Mouse (Mus musculus) kidney, postnatal 0 days (tissue): Measurements from ENCODE around the gene Prrg2. TPM values are rescaled to one million over a fixed set of nuclear protein-coding genes. Genes with fewer than 3 reads are reported as not detected.
"Not testable (repeated sequence)": the region's sequence is repeated elsewhere in the genome, so short reads cannot be mapped to it uniquely, and the experiment has no call there.

Experiments used
- ATAC-seq: fragments of 200-750 bp; cut with Nextera tagmentation; replicated peaks from 2 replicates; pipeline ENCODE4 v1.8.0; 2017; ENCODE audit warnings: low read depth, moderate number of reproducible peaks, moderate TSS enrichment, moderate library complexity; ENCODE audit not compliant: low FRiP score
- DNase-seq: peaks from one replicate; pipeline ENCODE4 v3.0.0-alpha.2; 2016; ENCODE audit warnings: low spot score
- H3K27ac ChIP-seq: fragments of 300-500 bp; sonication (generic); 2 replicates; pipeline ENCODE4 v1.5.1; 2014; ENCODE audit warnings: mild to moderate bottlenecking
- H3K27me3 ChIP-seq: fragments of 300-500 bp; sonication (generic); 2 replicates; pipeline ENCODE4 v1.6.1; 2014; ENCODE audit warnings: low read length, mixed read lengths; ENCODE audit not compliant: insufficient read depth
- H3K36me3 ChIP-seq: fragments of 300-500 bp; sonication (generic); 2 replicates; pipeline ENCODE4 v1.6.1; 2014; ENCODE audit warnings: low read length, mixed read lengths; ENCODE audit not compliant: insufficient read depth
- H3K4me1 ChIP-seq: fragments of 300-500 bp; sonication (generic); replicated peaks from 2 replicates; pipeline ENCODE4 v1.6.1; 2014; ENCODE audit warnings: antibody characterized with exemption, low read length, mixed read lengths; ENCODE audit not compliant: insufficient read depth
- H3K4me2 ChIP-seq: fragments of 300-500 bp; sonication (generic); 2 replicates; pipeline ENCODE4 v1.6.1; 2014; ENCODE audit warnings: mild to moderate bottlenecking, low read length, moderate library complexity, mixed read lengths
- H3K4me3 ChIP-seq: fragments of 300-500 bp; sonication (generic); replicated peaks from 2 replicates; pipeline ENCODE4 v1.5.1; 2014; ENCODE audit warnings: low read depth, low read length
- H3K9ac ChIP-seq: fragments of 300-500 bp; sonication (generic); 2 replicates; pipeline ENCODE4 v1.6.1; 2014; ENCODE audit warnings: low read depth, low read length
- H3K9me3 ChIP-seq: fragments of 300-500 bp; sonication (generic); replicated peaks from 2 replicates; pipeline ENCODE4 v1.6.1; 2016; ENCODE audit warnings: low read length, inconsistent platforms, mixed read lengths
- CTCF ChIP-seq: IDR thresholded peaks from 2 replicates; pipeline ENCODE4 v1.5.1; 2016; ENCODE audit warnings: antibody characterized with exemption, low read depth, mild to moderate bottlenecking, moderate library complexity
- WGBS: fragments of 180-500 bp; shearing (Covaris S2); extraction: QIAGEN DNeasy Blood & Tissue Kit; methylation state at CpG from one replicate; pipeline ENCODE4 v1.1.7; 2014; 5-methylcytosine and 5-hydroxymethylcytosine counted together
- polyA plus RNA-seq: library from polyadenylated mRNA; unstranded; fragments of >200 nt; fragmentation: Nextera tagmentation; extraction: Ambion mirVana; gene quantifications from 2 replicates; pipeline ENCODE4 v1.2.1, GENCODE M21; 2015

Prrg2 gene
- polyA plus RNA-seq, 1 experiment from 2014 or later: 44.3 TPM

DNA sequence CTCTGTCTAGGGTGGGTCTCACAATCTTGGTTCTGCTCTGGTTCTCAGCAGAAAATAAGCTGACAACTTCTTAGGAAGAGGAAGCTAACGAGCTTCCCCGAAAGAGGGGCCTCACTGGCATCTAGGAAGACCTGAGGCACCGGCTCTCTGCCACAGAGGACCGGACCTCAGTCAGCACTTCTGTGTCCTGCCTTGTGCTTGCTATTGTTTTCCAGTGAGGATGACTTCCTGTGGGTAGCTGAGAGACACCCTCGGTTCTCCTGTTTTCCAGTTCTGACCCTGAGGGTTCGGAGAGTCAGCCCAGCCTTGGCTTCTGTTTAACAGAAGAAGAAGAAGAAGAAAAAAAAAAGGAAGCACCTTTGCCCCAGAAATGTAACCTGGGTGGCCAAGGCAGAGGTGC is 35.0 kb upstream of the Prrg2 start:
- no peak overlapping the region for H3K9ac ChIP-seq
- TF ChIP-seq CTCF: no peak
- no peaks in the 10 kb centered on the region for H3K9me3 ChIP-seq
- H3K27me3 ChIP-seq: no peaks in the 10 kb centered on the region
- no peak for DNase-seq
- no peak for ATAC-seq
- peak overlapping the region; percentile 26; the same call in 1 of the 2 replicates for H3K27ac ChIP-seq
- no peak overlapping the region for H3K4me2 ChIP-seq
- WGBS: 42% methylated on average over 6 of the region's 6 CpGs
- no peaks in the 10 kb centered on the region for H3K36me3 ChIP-seq
- no peak overlapping the region for H3K4me3 ChIP-seq
- H3K4me1 ChIP-seq: peaks cover 16% of the 10 kb centered on the region

DNA sequence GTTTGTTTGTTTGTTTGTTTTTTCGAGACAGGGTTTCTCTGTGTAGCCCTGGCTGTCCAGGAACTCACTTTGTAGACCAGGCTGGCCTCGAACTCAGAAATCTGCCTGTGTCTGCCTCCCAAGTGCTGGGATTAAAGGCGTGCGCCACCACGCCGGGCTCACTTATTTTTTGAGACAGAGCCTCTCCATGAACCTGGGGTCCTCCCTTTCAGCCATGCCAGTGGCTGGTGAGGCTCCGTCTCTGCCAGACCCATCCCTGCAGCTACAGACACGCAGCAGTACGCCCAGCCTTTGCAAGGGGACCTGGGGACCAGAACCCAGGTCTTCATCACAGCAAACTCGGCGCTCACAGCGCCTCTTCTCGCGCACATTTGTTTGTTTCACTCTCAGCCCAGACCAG is 33.5 kb upstream of the Prrg2 start:
- WGBS: 97% methylated on average over 14 of the region's 14 CpGs
- not testable (repeated sequence) for ATAC-seq, H3K4me3 ChIP-seq, H3K4me2 ChIP-seq, H3K36me3 ChIP-seq, H3K9ac ChIP-seq, DNase-seq, H3K27me3 ChIP-seq, H3K27ac ChIP-seq, H3K4me1 ChIP-seq, H3K9me3 ChIP-seq

- DNase-seq (no peak), ATAC-seq (no peak)
- no peak overlapping the region for H3K9ac ChIP-seq
- H3K27ac ChIP-seq: no peak overlapping the region
- no peak overlapping the region for H3K4me2 ChIP-seq
- 74% methylated on average over 6 of the region's 6 CpGs for WGBS
- H3K4me1 ChIP-seq: 0 out of 2 replicates have a peak, but pooled peaks cover 9% of the 10 kb centered on the region
- no peak for TF ChIP-seq CTCF
- H3K4me3 ChIP-seq: no peak overlapping the region
- H3K9me3 ChIP-seq: no peaks in the 10 kb centered on the region
- no peaks in the 10 kb centered on the region for H3K36me3 ChIP-seq
- H3K27me3 ChIP-seq: no peaks in the 10 kb centered on the region
These were observed 32.9 kb upstream of the Prrg2 start for GRCm38 (mm10) chr7:45095367-45095766.

- TF ChIP-seq CTCF: no peak
- Histone ChIP-seq H3K36me3 (no peaks in the 10 kb centered on the region), H3K27me3 (no peaks in the 10 kb centered on the region), H3K4me2 (peak overlapping the region; percentile 5; the same call in 1 of the 2 replicates), H3K4me1 (0 out of 2 replicates have a peak, but pooled peaks cover 9% of the 10 kb centered on the region), H3K4me3 (no peak overlapping the region), H3K9ac (no peak overlapping the region), H3K9me3 (no peaks in the 10 kb centered on the region), H3K27ac (peak overlapping the region; percentile 72)
- DNase-seq: peak; percentile 86
- no peak for ATAC-seq
- WGBS: 8% methylated on average over 7 of the region's 7 CpGs
These were observed 31.6 kb upstream of the Prrg2 start for GRCm38 (mm10) chr7:45094121-45094520.

DNA sequence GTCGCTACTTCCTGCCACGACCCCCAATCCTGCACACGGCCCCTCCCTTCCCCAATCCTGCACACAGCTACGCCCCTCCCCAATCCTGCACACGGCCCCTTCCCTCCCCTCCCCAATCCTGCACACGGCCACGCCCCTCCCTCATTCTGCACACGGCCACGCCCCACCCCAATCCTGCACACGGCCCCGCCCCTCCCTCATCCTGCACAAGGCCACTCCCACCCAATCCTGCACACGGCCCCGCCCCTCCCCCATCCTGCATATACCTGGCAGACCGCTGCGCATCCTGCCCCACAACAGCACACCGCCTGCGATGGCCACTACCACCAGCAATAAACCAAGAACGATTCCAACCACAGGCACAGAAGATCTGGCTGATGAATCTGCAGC is 31.0 kb upstream of the Prrg2 start:
- ATAC-seq (no peak), DNase-seq (peak; percentile 66)
- Histone ChIP-seq H3K4me1 (0 out of 2 replicates have a peak, but pooled peaks cover 9% of the 10 kb centered on the region), H3K27me3 (no peaks in the 10 kb centered on the region), H3K9me3 (no peaks in the 10 kb centered on the region), H3K27ac (peak overlapping the region; percentile 72), H3K36me3 (no peaks in the 10 kb centered on the region), H3K4me3 (no peak overlapping the region), H3K4me2 (peak overlapping the region; percentile 5; the same call in 1 of the 2 replicates), H3K9ac (no peak overlapping the region)
- WGBS: 24% methylated on average over 18 of the region's 18 CpGs
- no peak for TF ChIP-seq CTCF

DNA sequence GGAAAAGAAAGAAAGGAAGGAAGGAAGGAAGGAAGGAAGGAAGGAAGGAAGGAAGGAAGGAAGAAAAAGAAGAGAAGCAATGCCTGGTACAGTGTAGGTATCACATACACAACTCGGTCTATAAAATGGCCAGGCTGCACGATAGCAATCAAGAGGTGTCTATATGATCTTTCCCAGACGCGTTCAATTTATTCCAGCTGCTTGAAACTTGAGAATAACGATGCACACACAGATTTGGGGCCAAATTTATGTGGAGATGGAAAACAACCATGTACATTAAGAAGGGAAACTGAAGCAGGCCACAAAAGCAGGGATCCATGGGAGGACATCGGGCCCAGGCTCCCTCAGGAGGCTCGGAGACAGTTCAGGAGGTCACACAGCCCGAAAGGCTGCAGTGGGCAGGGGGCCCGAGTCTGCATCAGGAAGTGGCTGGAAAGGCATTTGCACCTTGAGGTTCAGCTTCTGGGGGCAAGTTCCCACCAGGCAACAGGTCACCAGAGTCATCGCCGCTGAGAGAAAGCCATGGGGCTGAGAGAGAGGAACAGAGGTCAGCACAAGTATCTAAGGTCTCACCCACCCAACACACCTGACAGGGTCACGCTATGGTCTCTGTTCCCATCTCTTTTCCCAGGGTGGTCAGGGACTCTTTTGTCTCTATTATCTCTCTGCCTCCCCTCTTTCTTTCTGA is 30.5 kb upstream of the Prrg2 start:
- Histone ChIP-seq H3K9ac (no peak overlapping the region), H3K4me2 (no peak overlapping the region), H3K27ac (peak overlapping the region; percentile 57), H3K36me3 (peaks cover under 1% of the 10 kb centered on the region; the same call in 1 of the 2 replicates), H3K27me3 (no peaks in the 10 kb centered on the region), H3K4me1 (0 out of 2 replicates have a peak, but pooled peaks cover 9% of the 10 kb centered on the region), H3K4me3 (no peak overlapping the region), H3K9me3 (no peaks in the 10 kb centered on the region)
- ATAC-seq: no peak
- 31% methylated on average over 12 of the region's 12 CpGs for WGBS
- no peak for DNase-seq
- TF ChIP-seq CTCF: no peak
